Mouse (Mus musculus): ENCODE measurements around the gene Dis3l.

GRCm38 (mm10) chr9:64278665-64279310, 62.3 kb downstream of the Dis3l start:
- no peak for TF ChIP-seq POLR2A (IDR thresholded peaks at IDR 0.05; ENCODE audit: borderline replicate concordance, control insufficient read depth, low read depth, low read length)
- TF ChIP-seq CTCF (IDR thresholded peaks at IDR 0.05; ENCODE audit: control insufficient read depth, insufficient read depth, low read length): no peak

Data from bone marrow, adult 2 months (tissue).